In genomic region chr19:10042232-10042631, GRCm38 (mm10) we compare ENCODE assay signal across 8 mouse cellular contexts. TPM values are rescaled to one million over a fixed set of nuclear protein-coding genes. Genes with fewer than 3 reads are reported as not detected.
DNase-seq lines count a peak whose midpoint lies in the region; ATAC-seq and TF ChIP-seq lines count a peak whose summit lies in the region.

No protein-coding gene starts in this region.

- peak overlapping the region; percentile 87 for H3K4me3 ChIP-seq in layer of hippocampus, adult 2 months
- H3K4me3 ChIP-seq in embryonic facial prominence, embryonic 13.5 days: peak overlapping the region; percentile 69
- H3K4me3 ChIP-seq in lung, postnatal 0 days (ENCODE audit: low read depth, low read length): peak overlapping the region; percentile 82

- H3K27ac ChIP-seq in layer of hippocampus, adult 2 months: peak overlapping the region; percentile 92
- H3K27ac ChIP-seq in embryonic facial prominence, embryonic 13.5 days: no peak overlapping the region
- H3K27ac ChIP-seq in lung, postnatal 0 days (ENCODE audit: low read length): peak overlapping the region; percentile 90

- WGBS in embryonic facial prominence, embryonic 13.5 days: 44% methylated on average over 6 of the region's 6 CpGs
- 22% methylated on average over 6 of the region's 6 CpGs for WGBS in lung, postnatal 0 days

- H3K27me3 ChIP-seq in embryonic facial prominence, embryonic 13.5 days: no peaks in the 10 kb centered on the region; the same call in 1 of the 2 replicates
- H3K27me3 ChIP-seq in lung, postnatal 0 days (replicated peaks; ENCODE audit: insufficient read depth, low read length): no peaks in the 10 kb centered on the region

- no peaks in the 10 kb centered on the region for H3K9me3 ChIP-seq in embryonic facial prominence, embryonic 13.5 days
- no peaks in the 10 kb centered on the region for H3K9me3 ChIP-seq in lung, postnatal 0 days (ENCODE audit: low read length)

- peak overlapping the region; percentile 80 for H3K9ac ChIP-seq in embryonic facial prominence, embryonic 13.5 days
- H3K9ac ChIP-seq in lung, postnatal 0 days (replicated peaks; ENCODE audit: low read depth): peak overlapping the region; percentile 58

- no peak for ATAC-seq in embryonic facial prominence, embryonic 13.5 days (ENCODE audit: insufficient number of reproducible peaks, insufficient read depth, low FRiP score, low TSS enrichment, low read depth)
- peak; percentile 14 for ATAC-seq in lung, postnatal 0 days
- ATAC-seq in granulocyte monocyte progenitor cell, adult 5-6 weeks (replicated peaks; ENCODE audit: poor library complexity, severe bottlenecking): no peak

- TF ChIP-seq CTCF in layer of hippocampus, adult 2 months (conservative IDR thresholded peaks at IDR 0.05): no peak
- no peak for TF ChIP-seq CTCF in lung, postnatal 0 days (IDR thresholded peaks at IDR 0.05)

- DNase-seq in layer of hippocampus, adult 2 months (ENCODE audit: low spot score in 2 of 2): no peak
- DNase-seq in layer of hippocampus, adult 11-12 months (ENCODE audit: low spot score): no peak
- peak; percentile 57 for DNase-seq in heart, postnatal 4 days
- peak; percentile 74 for DNase-seq in lung, postnatal 0 days (ENCODE audit: low spot score)
- no peak for DNase-seq in adrenal gland, postnatal 14 days
- no peak for DNase-seq in ovary, postnatal 10 days (ENCODE audit: low spot score)

- peaks cover 34% of the 10 kb centered on the region for H3K4me1 ChIP-seq in embryonic facial prominence, embryonic 13.5 days
- H3K4me1 ChIP-seq in lung, postnatal 0 days (ENCODE audit: insufficient read depth, low read depth, low read length): peaks cover 52% of the 10 kb centered on the region; the same call in 1 of the 2 replicates

- H3K4me2 ChIP-seq in embryonic facial prominence, embryonic 13.5 days: peak overlapping the region; percentile 99
- peak overlapping the region; percentile 92 for H3K4me2 ChIP-seq in lung, postnatal 0 days (replicated peaks; ENCODE audit: low read depth, low read length)

- TF ChIP-seq EP300 in lung, postnatal 0 days (IDR thresholded peaks at IDR 0.05): no peak

- no peaks in the 10 kb centered on the region for H3K36me3 ChIP-seq in embryonic facial prominence, embryonic 13.5 days
- no peaks in the 10 kb centered on the region for H3K36me3 ChIP-seq in lung, postnatal 0 days (ENCODE audit: insufficient read depth, low read length)

RNA-seq across cellular contexts. Expression of gene Fads3, which starts 0.9 kb away (rescaled TPM):
- total RNA-seq in layer of hippocampus, adult 2 months (2021): 10 to 100 TPM; 25.0 to 25.6 TPM
- polyA plus RNA-seq in embryonic facial prominence, embryonic 13.5 days (2015; fragmentation: Nextera tagmentation; extraction: Ambion mirVana): 8.6 and 10.0 TPM in 2 replicates
- 10 to 100 TPM; 55.6 to 55.7 TPM for total RNA-seq in heart, postnatal 4 days (2021)
- 79.6 and 96.1 TPM in 2 replicates for polyA plus RNA-seq in lung, postnatal 0 days (2015; fragmentation: Nextera tagmentation; extraction: Ambion mirVana)
- total RNA-seq in adrenal gland, postnatal 14 days (2021): 11.3 and 14.0 TPM in 2 replicates
- 0.38 and 0.97 TPM in 2 replicates for total RNA-seq in granulocyte monocyte progenitor cell, adult 5-6 weeks (2014; fragmentation: Nextera tagmentation)
- 0.22 and 1.4 TPM in 2 replicates for total RNA-seq in granulocyte monocyte progenitor cell, adult 5-6 weeks (2017)

RNA-seq across cellular contexts. Expression of gene Rab3il1, which starts 40.8 kb away (rescaled TPM):
- total RNA-seq in layer of hippocampus, adult 2 months (2021): 10 to 100 TPM in 1 of 2 experiments, 1 to 10 TPM in 1; 9.7 to 10.4 TPM
- polyA plus RNA-seq in embryonic facial prominence, embryonic 13.5 days (2015; fragmentation: Nextera tagmentation; extraction: Ambion mirVana): 42.0 and 43.3 TPM in 2 replicates
- total RNA-seq in heart, postnatal 4 days (2021): 10 to 100 TPM; 12.2 to 12.5 TPM
- polyA plus RNA-seq in lung, postnatal 0 days (2015; fragmentation: Nextera tagmentation; extraction: Ambion mirVana): 23.8 and 25.9 TPM in 2 replicates
- 9.7 and 10.1 TPM in 2 replicates for total RNA-seq in adrenal gland, postnatal 14 days (2021)
- 3.7 and 8.2 TPM in 2 replicates for total RNA-seq in granulocyte monocyte progenitor cell, adult 5-6 weeks (2014; fragmentation: Nextera tagmentation)
- total RNA-seq in granulocyte monocyte progenitor cell, adult 5-6 weeks (2017): 1.9 and 2.8 TPM in 2 replicates

RNA-seq across cellular contexts. Expression of gene Best1, which starts 40.8 kb away (rescaled TPM):
- 1 to 10 TPM; 1.2 to 1.5 TPM for total RNA-seq in layer of hippocampus, adult 2 months (2021)
- polyA plus RNA-seq in embryonic facial prominence, embryonic 13.5 days (2015; fragmentation: Nextera tagmentation; extraction: Ambion mirVana): 0.73 and 0.98 TPM in 2 replicates
- total RNA-seq in heart, postnatal 4 days (2021): not detected
- polyA plus RNA-seq in lung, postnatal 0 days (2015; fragmentation: Nextera tagmentation; extraction: Ambion mirVana): 2.0 and 2.3 TPM in 2 replicates
- total RNA-seq in adrenal gland, postnatal 14 days (2021): 0.19 TPM in 1 of 2 replicates, not detected in the other
- not detected in 2 replicates for total RNA-seq in granulocyte monocyte progenitor cell, adult 5-6 weeks (2014; fragmentation: Nextera tagmentation)
- 0.09 TPM in 1 of 2 replicates, not detected in the other for total RNA-seq in granulocyte monocyte progenitor cell, adult 5-6 weeks (2017)

RNA-seq across cellular contexts. Expression of gene Fads2, which starts 59.3 kb away (rescaled TPM):
- 100 to 1,000 TPM; 147 to 152 TPM for total RNA-seq in layer of hippocampus, adult 2 months (2021)
- 70.0 and 79.8 TPM in 2 replicates for polyA plus RNA-seq in embryonic facial prominence, embryonic 13.5 days (2015; fragmentation: Nextera tagmentation; extraction: Ambion mirVana)
- total RNA-seq in heart, postnatal 4 days (2021): 10 to 100 TPM; 15.9 to 17.0 TPM
- polyA plus RNA-seq in lung, postnatal 0 days (2015; fragmentation: Nextera tagmentation; extraction: Ambion mirVana): 35.0 and 36.8 TPM in 2 replicates
- total RNA-seq in adrenal gland, postnatal 14 days (2021): 806 and 858 TPM in 2 replicates
- total RNA-seq in granulocyte monocyte progenitor cell, adult 5-6 weeks (2014; fragmentation: Nextera tagmentation): 4.8 and 5.5 TPM in 2 replicates
- 3.7 and 5.4 TPM in 2 replicates for total RNA-seq in granulocyte monocyte progenitor cell, adult 5-6 weeks (2017)

Comparison
In these comparisons a context has a peak if more than half of its experiments do, and no peak if none do; other contexts are left out.
1. DNase-seq: peak in heart, postnatal 4 days (single experiment) and lung, postnatal 0 days (single experiment); none in layer of hippocampus, adult 2 months (0 of 2), layer of hippocampus, adult 11-12 months (single experiment), adrenal gland, postnatal 14 days (single experiment) and ovary, postnatal 10 days (single experiment).
2. Peak in every context shown above with its lines, with median percentiles within 50 percentile points of each other: H3K4me3 ChIP-seq.